Mouse (Mus musculus): Measurements from ENCODE around the gene Galnt6. TPM values are rescaled to one million over a fixed set of nuclear protein-coding genes. Genes with fewer than 3 reads are reported as not detected.

Galnt6 gene
- total and polyA plus RNA-seq, 2 experiments = 0.42 to 0.46 TPM

DNA sequence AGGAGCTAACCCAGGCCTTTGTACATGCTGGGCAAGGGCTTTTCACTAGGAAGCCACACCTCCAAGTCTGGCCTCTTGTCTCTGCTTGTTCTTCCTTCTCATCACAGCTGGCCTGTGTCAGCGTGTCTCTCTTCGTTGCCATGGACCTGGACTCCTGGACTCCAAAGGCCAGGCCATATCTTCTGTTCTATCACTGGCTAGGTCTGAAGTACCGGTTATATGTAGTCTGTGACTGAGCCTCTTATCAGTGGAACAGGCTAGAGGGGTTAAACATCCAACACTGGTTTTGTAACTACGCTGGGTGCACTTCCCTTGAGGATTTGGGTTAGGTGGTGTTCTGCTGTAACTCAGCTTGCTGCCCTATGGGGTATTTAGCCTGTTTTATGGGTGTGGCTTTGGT, 7.2 kb downstream of the Galnt6 start:
- no peak for DNase-seq (ENCODE audit: extremely low read depth, low read depth, low spot score)
- Histone ChIP-seq H3K9ac (ENCODE audit: low read depth, low read length) (no peak overlapping the region), H3K36me3 (ENCODE audit: control insufficient read depth, insufficient read depth, low read length) (no peaks in the 10 kb centered on the region), H3K27me3 (ENCODE audit: control insufficient read depth, insufficient read depth, low read length) (no peaks in the 10 kb centered on the region), H3K27ac (replicated peaks; ENCODE audit: insufficient read depth, low read depth, low read length) (no peak overlapping the region), H3K79me2 (ENCODE audit: control insufficient read depth, insufficient read depth, low read length) (no peaks in the 10 kb centered on the region), H3K4me3 (ENCODE audit: insufficient read depth, low read depth, low read length) (no peak overlapping the region), H3K4me1 (ENCODE audit: control insufficient read depth, insufficient read depth, low read length) (no peaks in the 10 kb centered on the region)
- 42% methylated on average over 4 of the region's 4 CpGs for WGBS
- TF ChIP-seq CTCF (IDR thresholded peaks at IDR 0.05; ENCODE audit: low read depth, low read length) (no peak), POLR2A (IDR thresholded peaks at IDR 0.05; ENCODE audit: extremely low read depth, insufficient read depth, low read length) (no peak)

DNA sequence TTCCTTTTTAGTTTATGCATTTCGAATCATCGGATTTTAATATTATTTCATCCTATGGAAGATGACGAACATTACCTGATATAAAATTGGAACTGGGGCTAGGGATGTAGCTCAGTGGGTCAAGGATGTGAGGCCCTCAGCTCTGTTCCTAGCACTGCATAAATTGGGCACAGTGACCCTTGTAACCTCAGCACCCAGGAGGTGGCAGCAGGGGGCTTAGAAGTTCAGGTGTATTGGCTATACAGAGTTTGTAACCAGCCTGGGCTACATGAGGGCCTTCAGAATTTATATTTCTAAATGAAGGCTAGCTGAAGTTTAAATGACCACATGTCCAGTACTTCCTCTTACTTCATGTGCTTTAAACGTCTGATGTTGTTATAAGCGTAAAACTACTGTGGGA, 7.7 kb downstream of the Galnt6 start:
- DNase-seq (ENCODE audit: extremely low read depth, low read depth, low spot score) = no peak
- Histone ChIP-seq H3K27me3 (ENCODE audit: control insufficient read depth, insufficient read depth, low read length) (no peaks in the 10 kb centered on the region), H3K4me3 (ENCODE audit: insufficient read depth, low read depth, low read length) (no peak overlapping the region), H3K79me2 (ENCODE audit: control insufficient read depth, insufficient read depth, low read length) (no peaks in the 10 kb centered on the region), H3K27ac (replicated peaks; ENCODE audit: insufficient read depth, low read depth, low read length) (no peak overlapping the region), H3K4me1 (ENCODE audit: control insufficient read depth, insufficient read depth, low read length) (no peaks in the 10 kb centered on the region), H3K36me3 (ENCODE audit: control insufficient read depth, insufficient read depth, low read length) (no peaks in the 10 kb centered on the region), H3K9ac (ENCODE audit: low read depth, low read length) (no peak overlapping the region)
- TF ChIP-seq CTCF (IDR thresholded peaks at IDR 0.05; ENCODE audit: low read depth, low read length) (no peak), POLR2A (IDR thresholded peaks at IDR 0.05; ENCODE audit: extremely low read depth, insufficient read depth, low read length) (no peak)
- WGBS = 92% methylated on average over 5 of the region's 5 CpGs

DNA sequence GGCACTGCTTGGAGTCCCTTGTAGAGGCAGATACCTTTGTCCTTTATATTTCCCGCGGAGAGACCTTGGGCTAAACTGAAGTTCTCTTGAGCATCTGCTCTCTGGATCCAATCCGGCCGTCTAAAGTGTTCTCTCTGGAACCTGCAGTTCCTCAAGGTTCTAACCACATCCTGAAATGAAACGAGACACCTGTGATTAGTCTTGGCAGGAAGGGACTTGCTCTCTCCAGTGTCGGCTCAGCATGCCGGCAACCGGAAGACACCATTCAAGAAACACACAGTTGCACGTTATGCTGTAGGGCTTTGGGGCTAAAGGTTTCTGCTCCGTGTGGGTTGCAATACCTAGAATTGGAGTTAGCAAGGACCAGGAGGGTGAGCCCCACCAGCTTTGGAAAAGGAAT, 9.1 kb downstream of the Galnt6 start:
- no peak for TF ChIP-seq CTCF (IDR thresholded peaks at IDR 0.05; ENCODE audit: low read depth, low read length)
- no peak for DNase-seq (ENCODE audit: extremely low read depth, low read depth, low spot score)
- WGBS = 86% methylated on average over 10 of the region's 10 CpGs
- H3K4me1 ChIP-seq (ENCODE audit: control insufficient read depth, insufficient read depth, low read length) = no peaks in the 10 kb centered on the region
- no peak overlapping the region for H3K4me3 ChIP-seq (ENCODE audit: insufficient read depth, low read depth, low read length)
- H3K36me3 ChIP-seq (ENCODE audit: control insufficient read depth, insufficient read depth, low read length) = no peaks in the 10 kb centered on the region
- H3K79me2 ChIP-seq (ENCODE audit: control insufficient read depth, insufficient read depth, low read length) = no peaks in the 10 kb centered on the region
- H3K27ac ChIP-seq (replicated peaks; ENCODE audit: insufficient read depth, low read depth, low read length) = no peak overlapping the region
- H3K27me3 ChIP-seq (ENCODE audit: control insufficient read depth, insufficient read depth, low read length) = no peaks in the 10 kb centered on the region
- H3K9ac ChIP-seq (ENCODE audit: low read depth, low read length) = no peak overlapping the region

DNA sequence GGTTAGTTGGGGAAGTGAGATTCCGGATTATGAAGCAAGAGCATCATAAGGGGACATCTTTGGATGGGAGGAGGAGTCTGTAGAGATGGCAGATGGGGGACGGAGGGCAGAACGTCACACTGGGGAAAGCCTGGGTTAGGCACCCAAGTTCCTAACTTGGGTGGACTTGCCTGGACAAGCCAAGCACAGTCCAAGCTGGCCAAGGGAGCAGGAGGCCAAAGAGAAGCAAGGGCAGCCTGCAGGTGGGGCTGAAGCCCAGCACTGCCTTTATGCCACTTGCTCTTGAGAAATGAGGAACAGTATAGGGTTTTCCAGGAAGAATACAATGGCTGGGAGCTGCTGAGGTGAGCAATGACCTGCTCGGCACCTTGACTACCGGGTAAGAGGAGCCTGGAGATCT, 10.0 kb downstream of the Galnt6 start:
- 94% methylated on average over 5 of the region's 5 CpGs for WGBS
- H3K9ac ChIP-seq (ENCODE audit: low read depth, low read length) = no peak overlapping the region
- H3K36me3 ChIP-seq (ENCODE audit: control insufficient read depth, insufficient read depth, low read length) = no peaks in the 10 kb centered on the region
- H3K27me3 ChIP-seq (ENCODE audit: control insufficient read depth, insufficient read depth, low read length) = no peaks in the 10 kb centered on the region
- H3K4me3 ChIP-seq (ENCODE audit: insufficient read depth, low read depth, low read length) = no peak overlapping the region
- no peak overlapping the region for H3K27ac ChIP-seq (replicated peaks; ENCODE audit: insufficient read depth, low read depth, low read length)
- H3K4me1 ChIP-seq (ENCODE audit: control insufficient read depth, insufficient read depth, low read length) = no peaks in the 10 kb centered on the region
- TF ChIP-seq POLR2A (IDR thresholded peaks at IDR 0.05; ENCODE audit: extremely low read depth, insufficient read depth, low read length) (no peak), CTCF (IDR thresholded peaks at IDR 0.05; ENCODE audit: low read depth, low read length) (no peak)
- H3K79me2 ChIP-seq (ENCODE audit: control insufficient read depth, insufficient read depth, low read length) = no peaks in the 10 kb centered on the region
- DNase-seq (ENCODE audit: extremely low read depth, low read depth, low spot score) = no peak

DNA sequence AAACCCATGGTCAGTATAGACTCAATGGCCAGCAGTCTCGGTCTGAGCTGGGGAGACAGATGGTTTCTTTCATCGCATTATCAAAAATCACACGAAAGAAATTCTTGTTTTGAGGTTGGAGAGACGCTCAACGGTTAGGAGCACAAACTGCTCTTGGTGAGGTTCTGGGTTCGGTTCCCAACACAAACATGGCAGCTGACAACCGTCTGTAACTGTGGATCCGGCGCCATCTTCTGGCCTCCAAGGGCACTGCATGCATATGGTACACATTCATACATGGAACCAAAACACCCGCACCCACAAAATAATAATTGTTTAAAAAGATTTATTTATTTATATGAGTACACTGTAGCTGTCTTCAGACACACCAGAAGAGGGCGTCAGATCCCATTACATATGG, 10.6 kb downstream of the Galnt6 start:
- no peak overlapping the region for H3K27ac ChIP-seq (replicated peaks; ENCODE audit: insufficient read depth, low read depth, low read length)
- no peak overlapping the region for H3K9ac ChIP-seq (ENCODE audit: low read depth, low read length)
- no peaks in the 10 kb centered on the region for H3K36me3 ChIP-seq (ENCODE audit: control insufficient read depth, insufficient read depth, low read length)
- DNase-seq (ENCODE audit: extremely low read depth, low read depth, low spot score) = no peak
- no peak overlapping the region for H3K4me3 ChIP-seq (ENCODE audit: insufficient read depth, low read depth, low read length)
- WGBS = 85% methylated on average over 11 of the region's 11 CpGs
- TF ChIP-seq CTCF (IDR thresholded peaks at IDR 0.05; ENCODE audit: low read depth, low read length) (peak; percentile 54), POLR2A (IDR thresholded peaks at IDR 0.05; ENCODE audit: extremely low read depth, insufficient read depth, low read length) (no peak)
- H3K27me3 ChIP-seq (ENCODE audit: control insufficient read depth, insufficient read depth, low read length) = no peaks in the 10 kb centered on the region
- no peaks in the 10 kb centered on the region for H3K4me1 ChIP-seq (ENCODE audit: control insufficient read depth, insufficient read depth, low read length)
- no peaks in the 10 kb centered on the region for H3K79me2 ChIP-seq (ENCODE audit: control insufficient read depth, insufficient read depth, low read length)

DNA sequence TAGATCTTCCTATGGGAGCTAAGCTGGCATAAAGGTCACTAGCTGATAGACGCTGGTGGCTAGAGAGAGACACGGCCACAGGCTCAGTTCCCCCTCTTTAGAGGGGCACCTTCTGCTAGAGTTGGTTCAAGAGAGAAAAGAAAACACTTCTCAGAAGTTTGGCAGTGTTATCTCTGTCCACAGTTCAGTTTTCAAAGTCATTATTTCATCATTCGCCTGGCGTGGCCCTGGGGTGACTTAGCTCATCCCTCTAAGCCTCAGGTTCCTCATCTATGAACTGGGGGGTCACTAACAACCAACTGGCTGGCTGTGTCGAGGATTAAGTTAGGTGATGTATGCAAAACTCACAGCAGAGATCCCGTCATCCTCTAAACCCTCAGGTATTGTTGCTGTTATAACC, 11.2 kb downstream of the Galnt6 start:
- H3K4me1 ChIP-seq (ENCODE audit: control insufficient read depth, insufficient read depth, low read length) = no peaks in the 10 kb centered on the region
- no peak for DNase-seq (ENCODE audit: extremely low read depth, low read depth, low spot score)
- no peak overlapping the region for H3K27ac ChIP-seq (replicated peaks; ENCODE audit: insufficient read depth, low read depth, low read length)
- H3K4me3 ChIP-seq (ENCODE audit: insufficient read depth, low read depth, low read length) = no peak overlapping the region
- no peaks in the 10 kb centered on the region for H3K36me3 ChIP-seq (ENCODE audit: control insufficient read depth, insufficient read depth, low read length)
- no peaks in the 10 kb centered on the region for H3K79me2 ChIP-seq (ENCODE audit: control insufficient read depth, insufficient read depth, low read length)
- WGBS = 57% methylated on average over 6 of the region's 6 CpGs
- no peak for TF ChIP-seq POLR2A (IDR thresholded peaks at IDR 0.05; ENCODE audit: extremely low read depth, insufficient read depth, low read length)
- no peak for TF ChIP-seq CTCF (IDR thresholded peaks at IDR 0.05; ENCODE audit: low read depth, low read length)
- no peaks in the 10 kb centered on the region for H3K27me3 ChIP-seq (ENCODE audit: control insufficient read depth, insufficient read depth, low read length)
- no peak overlapping the region for H3K9ac ChIP-seq (ENCODE audit: low read depth, low read length)
